Mouse (Mus musculus) brain, embryonic 14.5 days (tissue): ENCODE data around the gene Gm11213.

Source experiments
- CTCF ChIP-seq: fragments of 200-500 bp; IDR thresholded peaks from 2 replicates; pipeline ENCODE4 v1.5.1; 2012; ENCODE audit warnings: inconsistent platforms, mild to moderate bottlenecking, moderate library complexity, borderline replicate concordance; ENCODE audit not compliant: insufficient read depth, insufficient read length; ENCODE audit errors: extremely low read depth
- POLR2A ChIP-seq: fragments of 200-500 bp; IDR thresholded peaks from 2 replicates; pipeline ENCODE4 v1.6.1; 2012; ENCODE audit warnings: mild to moderate bottlenecking, inconsistent platforms, borderline replicate concordance; ENCODE audit not compliant: poor library complexity, insufficient read depth, insufficient read length, severe bottlenecking; ENCODE audit errors: extremely low read depth

DNA sequence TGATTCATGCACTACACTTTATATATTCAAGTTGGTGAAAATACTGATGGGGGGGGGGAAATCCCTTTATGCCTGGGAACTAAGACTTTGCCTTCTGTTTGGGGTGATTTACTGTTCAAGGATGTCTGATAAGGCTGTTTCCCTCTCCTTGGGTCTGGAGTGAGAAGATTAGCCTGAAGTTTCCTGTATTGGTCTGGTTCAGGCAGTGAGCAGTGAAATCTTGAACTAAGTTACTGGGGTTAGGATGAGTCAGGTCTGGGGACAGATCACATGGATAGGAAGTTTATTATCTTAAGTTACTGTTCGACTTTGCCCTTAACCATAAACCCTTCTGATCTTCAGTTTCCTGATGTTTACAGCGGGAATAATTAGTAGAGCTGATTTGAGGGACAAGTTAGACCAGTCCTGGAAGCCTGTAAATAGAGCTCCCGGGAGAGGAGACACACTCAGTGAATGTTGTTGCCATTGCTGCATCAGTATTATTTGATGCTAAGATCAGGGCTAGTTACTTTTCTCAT is 20.6 kb upstream of the Gm11213 start:
- TF ChIP-seq CTCF: no peak
- no peak for TF ChIP-seq POLR2A
